Mouse (Mus musculus) MEL (cell line): ENCODE measurements at regions not wholly inside any gene's neighbourhood (a gene's known extent, or its start where the extent isn't known, plus 50 kb on each side); places are given as distances from the start of the nearest gene placed in this dataset.

Source experiments
- DNase-seq: peaks from one replicate; pipeline ENCODE4 v3.0.0; 2011; ENCODE audit warnings: low read depth, low spot score
- H3K27ac ChIP-seq: 2 replicates; pipeline ENCODE4 v1.5.1; 2012; ENCODE audit warnings: low read depth, mild to moderate bottlenecking, control low read depth, low read length, moderate library complexity; ENCODE audit not compliant: control insufficient read depth
- H3K27me3 ChIP-seq, 2 experiments: fragments of 150-350 bp in 1 of 2; sonication (generic) in 1 of 2; 2 replicates each; pipeline ENCODE4 v1.6.1; 2012; ENCODE audit warnings: low read length in 2 of 2, mild to moderate bottlenecking in 2 of 2, improper control_type of control experiment in 1 of 2, moderate library complexity in 1 of 2; ENCODE audit not compliant: insufficient read depth in 2 of 2, control insufficient read depth in 1 of 2
- H3K36me3 ChIP-seq, 2 experiments: 2 replicates each; pipeline ENCODE4 v1.6.1; 2012 to 2014; ENCODE audit warnings: low read length in 2 of 2, improper control_type of control experiment in 1 of 2, inconsistent platforms in 1 of 2, mild to moderate bottlenecking in 1 of 2; ENCODE audit not compliant: insufficient read depth in 2 of 2, control insufficient read depth in 1 of 2
- H3K4me1 ChIP-seq, 2 experiments: fragments of 150-350 bp in 1 of 2; sonication (generic) in 1 of 2; 2 replicates each; pipeline ENCODE4 v1.6.1; 2012; ENCODE audit warnings: low read length in 2 of 2, improper control_type of control experiment in 1 of 2, mild to moderate bottlenecking in 1 of 2; ENCODE audit not compliant: insufficient read depth in 2 of 2, control insufficient read depth in 1 of 2
- H3K4me3 ChIP-seq, 2 experiments: fragments of 150-350 bp in 1 of 2; sonication (generic) in 1 of 2; 2 replicates each; pipeline ENCODE4 v1.5.1; 2012; ENCODE audit warnings: low read depth in 2 of 2, low read length in 2 of 2, mild to moderate bottlenecking in 2 of 2, moderate library complexity in 2 of 2, control low read depth in 1 of 2, improper control_type of control experiment in 1 of 2; ENCODE audit not compliant: control insufficient read depth in 1 of 2, insufficient read depth in 1 of 2
- H3K79me2 ChIP-seq: 2 replicates; pipeline ENCODE4 v1.6.1; 2012; ENCODE audit warnings: mild to moderate bottlenecking, low read length, moderate library complexity; ENCODE audit not compliant: control insufficient read depth, poor library complexity, insufficient read depth
- H3K9ac ChIP-seq: 2 replicates; pipeline ENCODE4 v1.6.1; 2012; ENCODE audit warnings: low read depth, mild to moderate bottlenecking, control low read depth, low read length, moderate library complexity; ENCODE audit not compliant: control insufficient read depth, poor library complexity, severe bottlenecking
- H3K9me3 ChIP-seq: fragments of 150-350 bp; sonication (generic); replicated peaks from 2 replicates; pipeline ENCODE4 v1.6.1; 2012; ENCODE audit warnings: mild to moderate bottlenecking, low read length, improper control_type of control experiment, moderate library complexity; ENCODE audit not compliant: insufficient read depth
- HCFC1 ChIP-seq: IDR thresholded peaks from 2 replicates; pipeline ENCODE4 v1.6.1; 2012; ENCODE audit warnings: low read depth, mild to moderate bottlenecking, inconsistent platforms, low read length, improper control_type of control experiment, moderate library complexity
- MAFK ChIP-seq: IDR thresholded peaks from 2 replicates; pipeline ENCODE4 v1.6.1; 2011; ENCODE audit warnings: low read depth, mild to moderate bottlenecking, low read length, improper control_type of control experiment, borderline replicate concordance
- MAZ ChIP-seq: IDR thresholded peaks from 2 replicates; pipeline ENCODE4 v1.6.1; 2012; ENCODE audit warnings: low read depth, mild to moderate bottlenecking, inconsistent platforms, low read length, improper control_type of control experiment
- MEF2A ChIP-seq: IDR thresholded peaks from 2 replicates; pipeline ENCODE4 v1.6.1; 2014; ENCODE audit warnings: low read depth, mild to moderate bottlenecking, inconsistent platforms, low read length, improper control_type of control experiment; ENCODE audit not compliant: poor library complexity, insufficient replicate concordance, severe bottlenecking; ENCODE audit errors: extremely low read depth
- NELFE ChIP-seq: IDR thresholded peaks from 2 replicates; pipeline ENCODE4 v1.6.1; 2011; ENCODE audit warnings: low read depth, low read length, improper control_type of control experiment
- NRF1 ChIP-seq: IDR thresholded peaks from 2 replicates; pipeline ENCODE4 v1.6.1; 2014; ENCODE audit warnings: low read depth, mild to moderate bottlenecking, inconsistent platforms, low read length, improper control_type of control experiment, moderate library complexity; ENCODE audit not compliant: poor library complexity, insufficient read depth, severe bottlenecking
- RAD21 ChIP-seq: IDR thresholded peaks from 2 replicates; pipeline ENCODE4 v1.6.1; 2011; ENCODE audit warnings: mild to moderate bottlenecking, low read depth, low read length, improper control_type of control experiment
- SIN3A ChIP-seq: IDR thresholded peaks from 2 replicates; pipeline ENCODE4 v1.6.1; 2012; ENCODE audit warnings: low read length, improper control_type of control experiment, inconsistent platforms
- SMC3 ChIP-seq: IDR thresholded peaks from 2 replicates; pipeline ENCODE4 v1.6.1; 2011; ENCODE audit warnings: low read depth, low read length, improper control_type of control experiment
- TAL1 ChIP-seq: IDR thresholded peaks from 2 replicates; pipeline ENCODE4 v1.6.1; 2012; ENCODE audit warnings: mild to moderate bottlenecking, inconsistent platforms, low read length, moderate library complexity, mixed read lengths
- ZKSCAN1 ChIP-seq: IDR thresholded peaks from 2 replicates; pipeline ENCODE4 v1.6.1; 2012; ENCODE audit warnings: low read depth, mild to moderate bottlenecking, inconsistent platforms, low read length, improper control_type of control experiment, moderate library complexity

DNA sequence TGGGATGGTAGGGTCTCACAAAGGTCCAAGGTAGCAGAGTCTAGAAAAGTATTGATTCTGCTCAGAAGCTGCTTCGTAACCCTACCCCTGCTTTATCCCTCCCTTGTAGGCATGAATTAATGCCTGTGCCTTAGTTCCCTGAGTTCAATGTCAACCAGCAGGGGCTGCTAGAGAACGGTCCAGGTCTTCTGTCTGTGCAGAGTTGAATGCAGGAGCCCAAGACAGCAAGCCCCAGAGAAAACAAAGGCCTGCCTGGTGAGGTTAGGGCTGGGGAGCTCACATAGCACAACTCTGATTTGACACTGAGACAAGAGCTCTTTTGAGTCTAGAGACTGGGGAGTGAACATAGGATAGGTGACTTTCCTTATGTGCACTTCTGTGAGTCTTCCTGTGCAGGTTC lies 56.6 kb downstream of the Olig3 start:
- H3K9me3 ChIP-seq, result no peaks in the 10 kb centered on the region
- no peaks in the 10 kb centered on the region for H3K36me3 ChIP-seq
- no peaks in the 10 kb centered on the region; a peak in 1 of 4 replicates for H3K27me3 ChIP-seq
- no peaks in the 10 kb centered on the region for H3K79me2 ChIP-seq
- DNase-seq, result no peak
- H3K4me1 ChIP-seq, result no peaks in the 10 kb centered on the region
- H3K9ac ChIP-seq, result no peak overlapping the region
- no peak overlapping the region for H3K27ac ChIP-seq
- no peak overlapping the region for H3K4me3 ChIP-seq
- TF ChIP-seq SMC3 (no peak), SIN3A (no peak), TAL1 (no peak), NRF1 (no peak)

DNA sequence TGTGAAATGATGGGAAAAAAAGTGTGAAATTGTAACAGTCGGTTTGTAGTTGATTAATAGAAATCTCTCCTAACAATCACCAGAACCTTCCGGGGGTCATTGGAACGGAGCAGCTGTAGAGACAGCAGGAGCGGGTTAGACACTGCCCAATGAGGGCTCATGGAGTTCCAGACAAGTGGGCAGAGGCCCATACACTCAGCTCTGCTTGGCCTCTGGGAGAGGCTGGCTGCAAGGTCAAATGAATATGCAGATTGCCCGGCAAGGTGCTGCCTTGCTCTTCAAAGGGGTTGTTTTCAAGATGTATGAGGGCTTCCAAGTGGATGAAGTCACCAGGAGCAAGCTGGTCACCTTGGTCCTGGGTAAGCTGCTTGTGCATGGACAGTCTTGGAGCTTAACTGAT lies 57.6 kb downstream of the Olig3 start:
- DNase-seq, result no peak
- no peaks in the 10 kb centered on the region for H3K36me3 ChIP-seq
- H3K9me3 ChIP-seq, result no peaks in the 10 kb centered on the region
- no peak overlapping the region for H3K27ac ChIP-seq
- no peaks in the 10 kb centered on the region; a peak in 1 of 4 replicates for H3K27me3 ChIP-seq
- H3K79me2 ChIP-seq, result no peaks in the 10 kb centered on the region
- no peaks in the 10 kb centered on the region for H3K4me1 ChIP-seq
- TF ChIP-seq NELFE, result no peak
- TF ChIP-seq MAFK, result no peak
- no peak for TF ChIP-seq TAL1
- TF ChIP-seq SIN3A, result no peak
- TF ChIP-seq ZKSCAN1, result no peak
- TF ChIP-seq HCFC1, result no peak
- H3K4me3 ChIP-seq, result no peak overlapping the region
- H3K9ac ChIP-seq, result no peak overlapping the region

DNA sequence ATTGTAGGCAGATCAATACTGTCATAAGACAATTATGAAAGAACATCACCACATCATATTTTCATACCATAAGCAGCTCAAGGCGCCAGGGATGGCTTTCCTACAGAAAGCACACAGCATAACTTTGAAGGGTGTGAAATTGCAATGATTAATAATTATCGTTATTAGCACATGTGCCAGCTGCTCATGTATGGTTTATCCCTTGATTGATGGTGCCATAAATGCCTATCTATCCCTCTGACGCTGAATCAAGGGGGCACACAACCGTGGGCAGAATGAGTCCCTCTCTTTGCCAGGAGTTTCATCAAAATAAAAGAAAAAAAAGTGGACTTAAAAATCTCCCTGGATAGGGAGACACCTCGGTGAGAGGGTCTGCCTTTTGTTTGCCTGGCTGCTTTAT lies 58.5 kb downstream of the Olig3 start:
- no peak overlapping the region for H3K4me3 ChIP-seq
- no peak overlapping the region for H3K27ac ChIP-seq
- H3K27me3 ChIP-seq, result no peaks in the 10 kb centered on the region; a peak in 1 of 4 replicates
- no peaks in the 10 kb centered on the region for H3K9me3 ChIP-seq
- DNase-seq, result no peak
- H3K9ac ChIP-seq, result no peak overlapping the region
- no peak for TF ChIP-seq MEF2A
- TF ChIP-seq SIN3A, result no peak
- no peak for TF ChIP-seq RAD21
- no peak for TF ChIP-seq MAZ
- no peaks in the 10 kb centered on the region for H3K4me1 ChIP-seq
- no peaks in the 10 kb centered on the region for H3K36me3 ChIP-seq
- no peaks in the 10 kb centered on the region for H3K79me2 ChIP-seq
